In the genomic region with DNA sequence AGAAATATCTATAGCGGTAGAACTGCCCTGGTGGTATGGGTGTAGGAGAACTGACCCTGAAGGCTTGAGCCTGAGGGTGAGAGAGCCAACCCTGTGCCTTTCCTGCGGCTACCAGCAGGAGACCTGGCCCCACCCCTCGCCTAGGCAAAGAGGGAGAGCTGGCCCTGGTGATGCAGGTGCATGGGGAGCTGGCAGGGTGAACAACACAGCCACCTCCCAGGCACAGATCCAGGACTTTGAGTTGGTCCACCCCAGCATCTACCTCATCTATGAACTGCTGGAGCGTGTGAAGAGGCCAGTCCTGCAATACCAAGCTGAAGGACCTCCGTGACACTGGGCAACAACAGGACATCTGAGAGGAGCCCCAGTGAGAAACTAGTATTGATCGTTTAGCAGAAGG, we compare ENCODE assay signal across 24 mouse cellular contexts. TPM values are rescaled to one million over a fixed set of nuclear protein-coding genes. Genes with fewer than 3 reads are reported as not detected.
A peak's percentile ranks its signal among the peaks of the same experiment; 100 is the strongest.
DNase-seq lines count a peak whose midpoint lies in the region; ATAC-seq and TF ChIP-seq lines count a peak whose summit lies in the region.
"Had no signal": no experiment of that assay in that cellular context is flagged by ENCODE, and none has a peak within 500 bp of the region (broad histone marks: within the 10 kb centered on the region; RNA-seq: fewer than 3 reads in every experiment).

No protein-coding gene starts in this region.

- peak; percentile 26 for TF ChIP-seq CTCF in intestine, postnatal 0 days (IDR thresholded peaks at IDR 0.05; ENCODE audit: low read depth)

- no peak overlapping the region for H3K4me2 ChIP-seq in intestine, postnatal 0 days (replicated peaks; ENCODE audit: low read depth)
- no peak overlapping the region for H3K4me2 ChIP-seq in intestine, embryonic 16.5 days (ENCODE audit: low read depth, low read length)
- H3K4me2 ChIP-seq: embryonic facial prominence, embryonic 12.5 days; heart, embryonic 13.5 days; hindbrain, embryonic 13.5 days; limb, embryonic 12.5 days; liver, embryonic 15.5 days had no signal

- no peak overlapping the region for H3K4me3 ChIP-seq in intestine, postnatal 0 days (ENCODE audit: low read depth, low read length)
- no peak overlapping the region for H3K4me3 ChIP-seq in intestine, embryonic 16.5 days (ENCODE audit: low read length)
- H3K4me3 ChIP-seq: embryonic facial prominence, embryonic 12.5 days; heart, embryonic 13.5 days; hindbrain, embryonic 13.5 days; limb, embryonic 12.5 days; liver, embryonic 15.5 days had no signal

- DNase-seq in kidney, postnatal 14 days = peak; percentile 43
- no peak for DNase-seq in kidney, adult 8-10 months
- peak; percentile 31 for DNase-seq in thymus, postnatal 14 days
- no peak for DNase-seq in thymus, postnatal 36 days
- no peak for DNase-seq in urinary bladder, postnatal 14 days (ENCODE audit: low spot score)
- DNase-seq: B cell, adult 2 months; cerebellum, adult 11 months; cerebellum, postnatal 14 days; forebrain, postnatal 0 days; gastrocnemius, postnatal 14 days; heart, adult 18-20 months; layer of hippocampus, postnatal 36 days; midbrain, embryonic 14.5 days had no signal

- no peak overlapping the region for H3K27ac ChIP-seq in intestine, postnatal 0 days (ENCODE audit: low read depth, low read length)
- H3K27ac ChIP-seq in intestine, embryonic 16.5 days (ENCODE audit: low read length) = no peak overlapping the region
- H3K27ac ChIP-seq: embryonic facial prominence, embryonic 12.5 days; heart, embryonic 13.5 days; hindbrain, embryonic 13.5 days; limb, embryonic 12.5 days; liver, embryonic 15.5 days had no signal

- 58% methylated on average over 6 of the region's 6 CpGs for WGBS in intestine, postnatal 0 days
- WGBS in intestine, embryonic 16.5 days = 65% methylated on average over 6 of the region's 6 CpGs

- no peaks in the 10 kb centered on the region for H3K4me1 ChIP-seq in intestine, postnatal 0 days (replicated peaks; ENCODE audit: control insufficient read depth, insufficient read depth, low read length)
- no peaks in the 10 kb centered on the region for H3K4me1 ChIP-seq in intestine, embryonic 16.5 days (ENCODE audit: control insufficient read depth, insufficient read depth, low read length)
- H3K4me1 ChIP-seq: embryonic facial prominence, embryonic 12.5 days; hindbrain, embryonic 13.5 days had no signal

- H3K9me3 ChIP-seq in intestine, postnatal 0 days (ENCODE audit: control insufficient read depth) = no peaks in the 10 kb centered on the region
- H3K9me3 ChIP-seq in intestine, embryonic 16.5 days (ENCODE audit: control insufficient read depth, low read length) = no peaks in the 10 kb centered on the region
- H3K9me3 ChIP-seq: embryonic facial prominence, embryonic 12.5 days; heart, embryonic 13.5 days; hindbrain, embryonic 13.5 days; limb, embryonic 12.5 days; liver, embryonic 15.5 days had no signal

- H3K36me3 ChIP-seq in intestine, postnatal 0 days (ENCODE audit: control insufficient read depth, insufficient read depth) = no peaks in the 10 kb centered on the region
- H3K36me3 ChIP-seq in intestine, embryonic 16.5 days (ENCODE audit: control insufficient read depth, insufficient read depth, low read length) = no peaks in the 10 kb centered on the region
- H3K36me3 ChIP-seq: embryonic facial prominence, embryonic 12.5 days; G1E; heart, embryonic 13.5 days; hindbrain, embryonic 13.5 days; limb, embryonic 12.5 days; liver, embryonic 15.5 days had no signal

- H3K27me3 ChIP-seq in intestine, postnatal 0 days (replicated peaks; ENCODE audit: control insufficient read depth, insufficient read depth, low read length) = no peaks in the 10 kb centered on the region
- no peaks in the 10 kb centered on the region for H3K27me3 ChIP-seq in intestine, embryonic 16.5 days (replicated peaks; ENCODE audit: control insufficient read depth, insufficient read depth, low read length)
- H3K27me3 ChIP-seq: liver, embryonic 15.5 days; Patski had no signal

- H3K9ac ChIP-seq in intestine, postnatal 0 days (ENCODE audit: low read depth, low read length) = no peak overlapping the region
- H3K9ac ChIP-seq in intestine, embryonic 16.5 days (ENCODE audit: low read depth, low read length) = no peak overlapping the region
- H3K9ac ChIP-seq: embryonic facial prominence, embryonic 12.5 days; forebrain, postnatal 0 days; heart, embryonic 13.5 days; hindbrain, embryonic 13.5 days; limb, embryonic 12.5 days; liver, embryonic 15.5 days had no signal

- 0 out of 2 replicates have a peak, but pooled peaks have one; percentile 33 for ATAC-seq in intestine, postnatal 0 days
- no peak for ATAC-seq in intestine, embryonic 16.5 days
- ATAC-seq in megakaryocyte-erythroid progenitor cell, adult 5-6 weeks (replicated peaks; ENCODE audit: low FRiP score, low TSS enrichment, poor library complexity, severe bottlenecking) = peak; percentile 63; the same call in 1 of the 2 replicates
- ATAC-seq: forebrain, postnatal 0 days; lung, postnatal 0 days; Patski had no signal

RNA-seq across cellular contexts. Expression of gene Dock8, which starts 5.8 kb away (rescaled TPM):
- 7.2 and 7.5 TPM in 2 replicates for polyA plus RNA-seq in intestine, postnatal 0 days (2015; fragmentation: Nextera tagmentation; extraction: Ambion mirVana)
- 5.0 and 5.4 TPM in 2 replicates for polyA plus RNA-seq in intestine, embryonic 16.5 days (2015; fragmentation: Nextera tagmentation; extraction: Ambion mirVana)
- total RNA-seq in megakaryocyte-erythroid progenitor cell, adult 5-6 weeks (2014; fragmentation: Nextera tagmentation) = 36.4 and 76.9 TPM in 2 replicates
- total RNA-seq in megakaryocyte-erythroid progenitor cell, adult 5-6 weeks (2017) = 21.8 and 24.9 TPM in 2 replicates

RNA-seq across cellular contexts. Expression of gene Cbwd1, which starts 32.1 kb away (rescaled TPM):
- polyA plus RNA-seq in intestine, postnatal 0 days (2015; fragmentation: Nextera tagmentation; extraction: Ambion mirVana) = 10.4 and 10.6 TPM in 2 replicates
- 15.6 and 16.4 TPM in 2 replicates for polyA plus RNA-seq in intestine, embryonic 16.5 days (2015; fragmentation: Nextera tagmentation; extraction: Ambion mirVana)
- 12.1 and 26.2 TPM in 2 replicates for total RNA-seq in megakaryocyte-erythroid progenitor cell, adult 5-6 weeks (2014; fragmentation: Nextera tagmentation)
- 35.4 and 46.7 TPM in 2 replicates for total RNA-seq in megakaryocyte-erythroid progenitor cell, adult 5-6 weeks (2017)

Comparison
In these comparisons a context has a peak if more than half of its experiments do, and no peak if none do; other contexts are left out.
1. DNase-seq: peak in kidney, postnatal 14 days (single experiment) and thymus, postnatal 14 days (single experiment); none in kidney, adult 8-10 months (0 of 2), thymus, postnatal 36 days (0 of 2) and urinary bladder, postnatal 14 days (single experiment).